Mouse (Mus musculus) B cell, adult 62 days (primary cell): ENCODE results near the gene Psenen. TPM values are rescaled to one million over a fixed set of nuclear protein-coding genes. Genes with fewer than 3 reads are reported as not detected.

ENCODE experiments used
- total RNA-seq: library from RNA; stranded (reverse); gene quantifications from 4 replicates; pipeline ENCODE4 v1.2.4, GENCODE M21; 2023

Psenen gene
- 135 to 152 TPM (median 138 TPM) in 4 replicates for total RNA-seq

DNA sequence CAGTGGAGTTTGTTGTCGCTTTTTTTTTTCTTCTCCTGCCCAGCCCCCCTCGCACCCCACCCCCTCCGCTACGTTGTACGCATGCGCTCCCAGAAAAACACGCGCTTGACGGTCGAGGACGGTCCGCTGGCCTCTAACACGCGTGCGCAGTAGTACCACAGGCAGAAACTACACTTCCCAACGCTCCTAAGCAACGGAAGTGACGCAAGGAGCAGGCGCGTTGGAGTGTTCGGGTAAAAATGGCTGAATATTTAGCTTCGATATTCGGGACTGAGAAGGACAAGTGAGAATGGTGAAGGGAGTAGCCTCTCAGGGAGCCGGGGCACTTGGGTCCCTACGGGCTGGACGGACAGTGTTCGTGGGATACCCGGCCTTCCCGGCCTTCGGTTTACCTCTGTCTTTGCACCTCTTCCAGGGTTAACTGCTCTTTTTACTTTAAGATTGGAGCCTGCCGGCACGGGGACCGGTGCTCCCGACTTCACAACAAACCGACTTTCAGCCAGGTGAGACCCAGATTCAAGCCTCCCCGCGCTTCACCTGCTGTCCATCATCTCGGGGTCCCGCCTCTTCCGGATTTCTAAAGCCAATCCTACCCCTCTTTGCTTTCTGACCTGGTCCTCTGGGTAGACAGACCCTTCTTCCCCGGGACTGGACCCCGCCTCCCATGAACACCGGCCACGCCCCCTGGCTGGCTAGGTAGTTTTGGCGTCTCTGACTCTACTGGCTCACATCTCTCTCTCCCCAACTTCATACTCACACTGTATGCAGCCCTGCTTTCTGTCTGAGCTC is at the start of gene Psenen, which contains the start of the genes U2af1l4 and Gm49396:
Gene Psenen (minus strand): TSS at position 511 of the 789 bp plus-strand sequence.
Gene U2af1l4 (plus strand): TSS at position 185 of the 789 bp plus-strand sequence.
Gene Gm49396 (plus strand): TSS at position 228 of the 789 bp plus-strand sequence.

GRCm38 (mm10) chr7:30612654-30613402 is 49.4 kb upstream of the Psenen start, which contains the start of gene Upk1a:
Gene Upk1a (minus strand): TSS chr7:30612847.

DNA sequence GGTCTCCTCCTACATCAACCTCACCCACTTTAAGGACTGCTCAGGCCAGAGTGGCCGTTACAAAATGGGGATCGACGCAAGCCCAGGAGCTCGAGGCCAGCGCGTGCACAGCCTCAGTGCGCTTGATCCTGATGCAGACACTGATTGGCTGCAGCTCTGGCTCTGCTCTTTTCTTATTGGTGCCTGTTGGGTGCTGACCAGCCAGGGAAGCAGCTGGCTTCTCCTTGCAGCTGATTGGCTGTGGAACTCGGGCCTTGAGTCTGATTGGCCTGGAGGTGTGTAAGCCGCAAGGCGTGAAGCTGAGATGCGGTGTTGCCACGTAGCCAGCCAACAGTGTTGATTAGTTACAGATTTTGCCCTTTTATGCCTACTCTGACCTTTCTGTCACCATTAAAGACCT is 35.4 kb upstream of the Psenen start, which contains the start of gene Zbtb32:
Gene Zbtb32 (minus strand): TSS at position 124 of the 400 bp plus-strand sequence.

DNA sequence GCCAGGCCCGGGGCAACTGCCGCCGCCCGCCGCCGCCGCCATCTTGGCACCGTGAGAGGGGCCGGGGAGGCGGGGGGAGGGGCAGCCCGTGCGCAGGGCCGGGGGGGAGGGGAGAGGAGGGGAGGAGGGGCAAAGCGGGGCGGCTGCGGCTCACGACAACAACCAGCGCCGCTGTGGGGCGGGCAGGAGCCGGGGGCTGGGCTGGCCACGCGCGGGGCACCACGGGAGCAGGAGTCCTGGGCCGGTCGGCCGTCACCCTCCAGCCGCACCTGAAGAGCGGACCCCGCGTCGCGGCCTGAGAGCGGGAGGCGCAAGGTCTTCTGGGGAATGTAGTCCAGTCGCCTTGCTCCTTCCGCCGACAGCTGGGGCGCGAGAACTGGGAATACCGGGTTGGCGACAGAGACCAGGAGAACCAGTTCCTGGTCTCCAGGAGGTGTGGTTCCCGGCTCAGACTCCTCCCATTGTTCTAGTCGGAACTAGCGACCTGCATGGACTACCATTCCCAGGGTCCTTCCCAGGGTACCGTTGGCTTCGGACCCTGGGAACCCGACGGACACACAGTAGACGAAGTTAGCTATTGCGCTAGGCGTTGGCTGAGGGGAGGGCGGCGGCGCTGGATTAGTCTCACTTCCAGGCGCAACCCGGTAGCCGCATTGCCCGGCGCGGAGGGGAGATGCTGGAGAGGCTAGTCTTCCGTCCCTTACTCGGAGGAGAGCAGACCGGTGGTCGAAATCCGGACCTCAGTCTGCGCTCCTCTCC is 25.4 kb upstream of the Psenen start, which contains the start of gene Kmt2b:
Gene Kmt2b (minus strand): TSS at position 51 of the 759 bp plus-strand sequence.

GRCm38 (mm10) chr7:30564970-30565571 is 1.6 kb upstream of the Psenen start, which contains the start of gene Igflr1:
Gene Igflr1 (plus strand): TSS chr7:30565427.

DNA sequence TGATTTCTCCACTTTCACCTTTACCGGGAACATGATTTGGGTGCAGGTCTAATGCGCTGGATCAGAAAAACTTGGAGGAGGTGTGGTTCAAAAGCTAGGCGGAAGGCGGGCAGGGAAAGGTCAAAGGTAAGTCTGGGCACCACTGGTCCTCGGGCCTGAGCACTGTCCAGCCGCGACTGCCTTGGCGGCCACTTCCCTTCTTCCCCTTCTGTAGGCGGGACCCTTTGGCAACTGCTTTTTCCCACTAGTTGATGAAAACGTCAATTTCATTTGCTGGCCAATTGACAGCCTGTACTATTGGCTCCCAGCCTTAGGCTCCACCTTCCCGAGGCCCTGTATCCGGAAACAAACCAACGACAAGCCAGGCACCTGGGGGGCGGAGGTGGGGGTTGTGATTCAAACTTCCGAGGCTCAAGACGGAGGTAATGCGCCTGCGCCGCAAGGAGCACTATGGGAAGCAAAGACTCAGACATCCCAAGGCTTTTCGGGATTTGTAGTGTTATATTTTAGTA is 3.9 kb downstream of the Psenen start, which contains the start of gene Lin37:
Gene Lin37 (minus strand): TSS at position 396 of the 512 bp plus-strand sequence.

DNA sequence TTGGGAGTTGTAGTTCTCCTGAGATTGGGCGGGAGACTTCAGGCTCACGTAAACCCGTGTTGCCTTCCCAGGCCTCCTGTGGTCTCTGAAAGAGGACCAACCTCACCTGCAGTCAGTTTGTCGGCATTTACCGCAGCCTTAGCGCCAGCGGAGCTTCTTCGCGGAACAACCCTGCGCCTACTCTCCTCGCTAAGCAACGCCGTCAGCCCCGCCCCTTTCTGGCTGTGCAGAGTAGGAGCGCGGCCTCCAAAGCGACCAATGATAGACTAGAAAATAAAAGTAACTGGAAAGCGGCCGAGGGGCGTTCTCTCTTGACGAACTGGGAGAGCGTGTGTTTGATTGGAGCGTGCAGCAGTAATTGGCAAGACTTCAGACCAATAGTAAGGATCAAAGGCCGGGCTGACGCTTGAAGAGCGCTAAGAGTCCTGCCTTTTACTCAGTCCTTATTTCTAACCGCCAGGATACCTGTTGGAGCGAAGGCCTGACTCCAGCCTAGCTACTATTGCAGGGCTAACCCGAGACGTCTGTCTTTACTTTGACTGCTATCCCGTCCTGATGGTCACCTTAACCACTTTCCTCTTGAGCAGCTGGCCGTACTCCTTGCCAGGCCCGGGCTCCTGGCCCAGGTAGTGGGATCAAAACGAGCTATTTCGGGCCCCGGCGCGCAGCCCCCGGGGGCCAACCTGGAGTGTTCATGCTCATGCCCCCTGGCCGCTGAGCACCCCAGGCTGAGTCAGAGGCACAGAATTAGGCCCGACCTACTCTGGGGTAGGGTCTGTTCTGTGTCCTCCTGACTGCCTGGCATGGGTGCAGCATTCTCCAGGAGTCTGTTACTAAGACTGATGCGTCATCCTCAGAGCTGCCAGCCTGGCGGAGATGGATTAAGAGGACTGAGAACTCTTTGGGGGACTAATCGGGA is 11.1 kb downstream of the Psenen start, which contains the start of the genes Hspb6 and Proser3:
Gene Hspb6 (plus strand): TSS at position 77 of the 919 bp plus-strand sequence.
Gene Proser3 (minus strand): TSS at position 198 of the 919 bp plus-strand sequence.

GRCm38 (mm10) chr7:30534633-30535577 is 28.5 kb downstream of the Psenen start, which contains the start of gene Arhgap33:
Gene Arhgap33 (minus strand): TSS chr7:30535060.

Other genes starting within 250 kb of the Psenen start
- 3.5 to 6.6 TPM (median 5.7 TPM) in 4 replicates for gene Syne4, start 248.8 kb downstream of the Psenen start, total RNA-seq
- 4.5 to 5.6 TPM (median 5.1 TPM) in 4 replicates for gene E130208F15Rik, start 241.9 kb downstream of the Psenen start, total RNA-seq
- gene Sdhaf1, start 239.7 kb downstream of the Psenen start, total RNA-seq: 17.4 to 20.4 TPM (median 17.5 TPM) in 4 replicates
- gene Lrfn3, start 200.9 kb downstream of the Psenen start, total RNA-seq: not detected in 4 replicates
- gene Tyrobp, start 149.9 kb downstream of the Psenen start, total RNA-seq: 63.3 to 80.1 TPM (median 74.7 TPM) in 4 replicates
- 34.8 to 42.0 TPM (median 39.2 TPM) in 4 replicates for gene Hcst, start 143.8 kb downstream of the Psenen start, total RNA-seq
- gene Nfkbid, start 141.9 kb downstream of the Psenen start, total RNA-seq: 332 to 428 TPM (median 371 TPM) in 4 replicates
- gene Aplp1, start 118.1 kb downstream of the Psenen start, total RNA-seq: 0.22 TPM in 1 of 4 replicates, not detected in the others
- gene Kirrel2, start 105.9 kb downstream of the Psenen start, total RNA-seq: not detected in 4 replicates
- gene Nphs1, start 105.3 kb downstream of the Psenen start, total RNA-seq: not detected in 4 replicates
- gene Prodh2, start 70.0 kb downstream of the Psenen start, total RNA-seq: not detected in 4 replicates
- gene Arhgap33, start 28.6 kb downstream of the Psenen start, total RNA-seq: 14.2 to 18.7 TPM (median 16.3 TPM) in 4 replicates
- 2.2 to 3.1 TPM (median 2.7 TPM) in 4 replicates for gene Hspb6, start 11.4 kb downstream of the Psenen start, total RNA-seq
- gene Proser3, start 11.3 kb downstream of the Psenen start, total RNA-seq: 10.2 to 18.1 TPM (median 13.6 TPM) in 4 replicates
- gene Lin37, start 3.8 kb downstream of the Psenen start, total RNA-seq: 38.9 to 50.0 TPM (median 41.5 TPM) in 4 replicates
- 106 to 140 TPM (median 111 TPM) in 4 replicates for gene U2af1l4, start 326 bp downstream of the Psenen start, total RNA-seq
- gene Gm49396, start 283 bp downstream of the Psenen start, total RNA-seq: 9.2 to 12.8 TPM (median 11.8 TPM) in 4 replicates
- 5.6 to 11.7 TPM (median 8.2 TPM) in 4 replicates for gene Igflr1, start 1.8 kb upstream of the Psenen start, total RNA-seq
- gene Kmt2b, start 25.1 kb upstream of the Psenen start, total RNA-seq: 104 to 116 TPM (median 108 TPM) in 4 replicates
- gene Zbtb32, start 35.3 kb upstream of the Psenen start, total RNA-seq: 0.82 to 1.9 TPM (median 1.6 TPM) in 4 replicates
- 0.70 TPM in 1 of 4 replicates, not detected in the others for gene Upk1a, start 49.2 kb upstream of the Psenen start, total RNA-seq
- gene Cox6b1, start 62.5 kb upstream of the Psenen start, total RNA-seq: 177 to 214 TPM (median 201 TPM) in 4 replicates
- gene Etv2, start 72.2 kb upstream of the Psenen start, total RNA-seq: not detected in 4 replicates
- 87.7 to 100 TPM (median 92.3 TPM) in 4 replicates for gene Rbm42, start 86.7 kb upstream of the Psenen start, total RNA-seq
- gene Haus5, start 101.4 kb upstream of the Psenen start, total RNA-seq: 56.1 to 64.2 TPM (median 59.9 TPM) in 4 replicates
- not detected in 4 replicates for gene Pmis2, start 108.0 kb upstream of the Psenen start, total RNA-seq
- gene 2200002J24Rik, start 135.3 kb upstream of the Psenen start, total RNA-seq: not detected in 4 replicates
- gene Atp4a, start 148.6 kb upstream of the Psenen start, total RNA-seq: 0.85 to 3.1 TPM in 2 of 4 replicates, not detected in the others
- 34.4 to 45.7 TPM (median 41.2 TPM) in 4 replicates for gene Tmem147, start 165.9 kb upstream of the Psenen start, total RNA-seq
- not detected in 4 replicates for gene Gapdhs, start 180.1 kb upstream of the Psenen start, total RNA-seq
- gene Sbsn, start 187.8 kb upstream of the Psenen start, total RNA-seq: 2.3 to 5.4 TPM (median 3.3 TPM) in 4 replicates
- not detected in 4 replicates for gene Dmkn, start 200.1 kb upstream of the Psenen start, total RNA-seq
- not detected in 4 replicates for gene Krtdap, start 224.3 kb upstream of the Psenen start, total RNA-seq